ENCODE assay signal across 8 mouse cellular contexts in the genomic region with DNA sequence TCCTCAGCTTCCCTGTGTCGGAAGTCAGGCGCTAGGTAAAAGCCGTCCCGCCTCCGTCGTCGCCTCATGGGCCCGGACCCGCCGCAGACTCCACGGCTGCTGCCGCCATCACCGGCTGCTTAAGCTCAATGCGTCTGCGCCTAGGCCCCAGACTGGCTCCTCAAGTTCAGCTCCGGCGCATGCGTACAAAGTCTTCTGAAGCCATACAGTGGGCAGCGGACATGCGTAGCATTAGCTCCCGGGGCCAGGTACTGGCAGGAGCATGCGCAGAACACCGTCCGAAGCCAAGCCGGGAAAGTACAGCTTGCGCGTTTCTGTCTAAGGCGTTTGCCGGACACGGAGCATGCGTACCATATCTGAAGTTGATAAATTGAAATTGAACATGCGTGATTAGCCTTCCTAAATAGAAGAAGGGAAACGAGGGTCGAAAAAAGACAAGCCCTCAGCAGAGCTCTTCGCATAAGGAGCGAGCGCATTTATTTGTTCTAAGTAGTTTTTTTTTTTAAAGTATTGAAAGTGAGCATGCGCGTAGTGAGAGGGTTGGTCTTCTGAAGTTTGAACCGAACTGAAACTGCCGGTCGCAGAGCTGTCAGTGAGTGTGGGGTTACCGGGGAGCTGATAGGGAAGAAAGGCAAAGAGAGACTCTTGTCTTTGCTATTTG. TPM values are rescaled to one million over a fixed set of nuclear protein-coding genes. Genes with fewer than 3 reads are reported as not detected.
DNase-seq lines count a peak whose midpoint lies in the region; ATAC-seq and TF ChIP-seq lines count a peak whose summit lies in the region.

A gene (minus strand): TSS at position 167 of the 661 bp plus-strand sequence.
A gene (plus strand): TSS at position 353 of the 661 bp plus-strand sequence.

- no peak for TF ChIP-seq CTCF in C2C12 (IDR thresholded peaks at IDR 0.05; ENCODE audit: control insufficient read depth, insufficient read depth, insufficient read length)
- no peak for TF ChIP-seq CTCF in brain, embryonic 14.5 days (IDR thresholded peaks at IDR 0.05; ENCODE audit: borderline replicate concordance, extremely low read depth, insufficient read depth, insufficient read length)
- no peak for TF ChIP-seq CTCF in liver, adult 2 months (IDR thresholded peaks at IDR 0.05; ENCODE audit: low read depth, low read length)

- WGBS in heart, embryonic 11.5 days (ENCODE audit: insufficient replicate concordance) = under 1% methylated on average over 43 of the region's 43 CpGs
- under 1% methylated on average over 43 of the region's 43 CpGs for WGBS in kidney, embryonic 16.5 days
- WGBS in liver, adult 2 months = under 1% methylated on average over 43 of the region's 43 CpGs

- peak within 1 kb of the TSS; percentile 82 for H3ac ChIP-seq in C2C12 (ENCODE audit: control insufficient read depth, insufficient read length, low read depth)
- H3ac ChIP-seq in myocyte (ENCODE audit: control insufficient read depth, insufficient read length) = peak within 1 kb of the TSS; percentile 56

- peaks cover 39% of the 10 kb centered on the region for H3K4me1 ChIP-seq in erythroblast, embryonic 14.5 days (ENCODE audit: control insufficient read depth)
- H3K4me1 ChIP-seq in heart, embryonic 11.5 days (ENCODE audit: control insufficient read depth, insufficient read depth, low read length) = peaks cover 7% of the 10 kb centered on the region
- peaks cover 22% of the 10 kb centered on the region; the same call in 1 of the 2 replicates for H3K4me1 ChIP-seq in kidney, embryonic 16.5 days (ENCODE audit: insufficient read depth, low read length)
- peaks cover 7% of the 10 kb centered on the region; the same call in 1 of the 2 replicates for H3K4me1 ChIP-seq in liver, adult 2 months (ENCODE audit: control insufficient read depth, insufficient read depth, low read length)

- H3K4me2 ChIP-seq in heart, embryonic 11.5 days = peak within 1 kb of the TSS; percentile 71
- H3K4me2 ChIP-seq in kidney, embryonic 16.5 days (replicated peaks; ENCODE audit: low read depth, low read length) = peak within 1 kb of the TSS; percentile 76
- H3K4me2 ChIP-seq in myocyte (ENCODE audit: low read depth) = peak within 1 kb of the TSS; percentile 91

- peaks cover 49% of the 10 kb centered on the region for H3K79me3 ChIP-seq in C2C12 (ENCODE audit: low read depth)

- H3K36me3 ChIP-seq in C2C12 (ENCODE audit: control insufficient read depth, insufficient read depth) = peaks cover 19% of the 10 kb centered on the region
- peaks cover 31% of the 10 kb centered on the region for H3K36me3 ChIP-seq in erythroblast, embryonic 14.5 days (ENCODE audit: control insufficient read depth)
- H3K36me3 ChIP-seq in heart, embryonic 11.5 days (ENCODE audit: control insufficient read depth, insufficient read depth, low read length) = no peaks in the 10 kb centered on the region; the same call in 1 of the 2 replicates
- H3K36me3 ChIP-seq in kidney, embryonic 16.5 days (ENCODE audit: insufficient read depth, low read length) = peaks cover 3% of the 10 kb centered on the region; the same call in 1 of the 2 replicates
- peaks cover 3% of the 10 kb centered on the region; the same call in 1 of the 2 replicates for H3K36me3 ChIP-seq in liver, adult 2 months (ENCODE audit: control insufficient read depth, insufficient read depth, low read length)
- H3K36me3 ChIP-seq in myocyte (ENCODE audit: control insufficient read depth, insufficient read depth) = no peaks in the 10 kb centered on the region
- H3K36me3 ChIP-seq in splenic B cell, adult 2 months (ENCODE audit: control insufficient read depth, insufficient read depth, low read length, poor library complexity, severe bottlenecking) = peaks cover 3% of the 10 kb centered on the region; the same call in 1 of the 2 replicates

- H3K9me3 ChIP-seq in erythroblast, embryonic 14.5 days (ENCODE audit: control insufficient read depth, low read length) = no peaks in the 10 kb centered on the region
- no peaks in the 10 kb centered on the region for H3K9me3 ChIP-seq in heart, embryonic 11.5 days (replicated peaks; ENCODE audit: control insufficient read depth, low read length)
- H3K9me3 ChIP-seq in kidney, embryonic 16.5 days (ENCODE audit: low read length) = no peaks in the 10 kb centered on the region

- H3K27me3 ChIP-seq in C2C12 (ENCODE audit: control insufficient read depth, insufficient read depth, insufficient read length) (no peaks in the 10 kb centered on the region), myocyte (ENCODE audit: control insufficient read depth, insufficient read depth, insufficient read length) (no peaks in the 10 kb centered on the region)
- H3K27me3 ChIP-seq in erythroblast, embryonic 14.5 days (ENCODE audit: control insufficient read depth) = no peaks in the 10 kb centered on the region
- H3K27me3 ChIP-seq in heart, embryonic 11.5 days (ENCODE audit: control insufficient read depth, insufficient read depth, low read length) = no peaks in the 10 kb centered on the region
- H3K27me3 ChIP-seq in kidney, embryonic 16.5 days (ENCODE audit: insufficient read depth, low read length) = no peaks in the 10 kb centered on the region
- no peaks in the 10 kb centered on the region for H3K27me3 ChIP-seq in liver, adult 2 months (ENCODE audit: control insufficient read depth, insufficient read depth, low read length)
- H3K27me3 ChIP-seq in splenic B cell, adult 2 months (ENCODE audit: control insufficient read depth, insufficient read depth, low read length, poor library complexity, severe bottlenecking) = no peaks in the 10 kb centered on the region

- peak; percentile 88; the same call in 1 of the 2 replicates for TF ChIP-seq POLR2A in brain, embryonic 14.5 days (IDR thresholded peaks at IDR 0.05; ENCODE audit: borderline replicate concordance, extremely low read depth, insufficient read depth, insufficient read length, poor library complexity, severe bottlenecking)
- TF ChIP-seq POLR2A in liver, adult 2 months (IDR thresholded peaks at IDR 0.05; ENCODE audit: extremely low read depth, insufficient read depth, low read length) = peak; percentile 94
- peak; percentile 98 for TF ChIP-seq POLR2A in myocyte (IDR thresholded peaks at IDR 0.05; ENCODE audit: insufficient read length, low read depth)

- peak; percentile 95 for ATAC-seq in heart, embryonic 11.5 days (replicated peaks; ENCODE audit: insufficient number of reproducible peaks, low FRiP score, low TSS enrichment)
- ATAC-seq in kidney, embryonic 16.5 days (ENCODE audit: low FRiP score, low TSS enrichment) = peak; percentile 98

- H3K9ac ChIP-seq in heart, embryonic 11.5 days (ENCODE audit: low read depth, low read length) = peak within 1 kb of the TSS; percentile 89
- peak within 1 kb of the TSS; percentile 97 for H3K9ac ChIP-seq in kidney, embryonic 16.5 days (replicated peaks; ENCODE audit: low read length)
- H3K9ac ChIP-seq in liver, adult 2 months (ENCODE audit: low read depth, low read length) = peak within 1 kb of the TSS; percentile 83

- H3K4me3 ChIP-seq in C2C12 (ENCODE audit: insufficient read depth, poor library complexity, severe bottlenecking) (peak within 1 kb of the TSS; percentile 97), myocyte (peak within 1 kb of the TSS; percentile 46)
- H3K4me3 ChIP-seq in erythroblast, embryonic 14.5 days (replicated peaks) = peak within 1 kb of the TSS; percentile 86
- H3K4me3 ChIP-seq in heart, embryonic 11.5 days (ENCODE audit: low read depth, low read length) = peak within 1 kb of the TSS; percentile 83
- H3K4me3 ChIP-seq in kidney, embryonic 16.5 days (ENCODE audit: low read length) = peak within 1 kb of the TSS; percentile 94
- H3K4me3 ChIP-seq in liver, adult 2 months (ENCODE audit: insufficient read depth, low read depth, low read length) = peak within 1 kb of the TSS; percentile 85

- peaks cover 63% of the 10 kb centered on the region for H3K79me2 ChIP-seq in C2C12 (ENCODE audit: control insufficient read depth, insufficient read depth)
- H3K79me2 ChIP-seq in liver, adult 2 months (ENCODE audit: control insufficient read depth, insufficient read depth, low read length) = peaks cover 17% of the 10 kb centered on the region
- H3K79me2 ChIP-seq in myocyte (ENCODE audit: control insufficient read depth, insufficient read depth) = peaks cover 55% of the 10 kb centered on the region

- H3K27ac ChIP-seq in heart, embryonic 11.5 days (ENCODE audit: low read depth, low read length) = peak within 1 kb of the TSS; percentile 84
- H3K27ac ChIP-seq in kidney, embryonic 16.5 days (ENCODE audit: low read length) = peak within 1 kb of the TSS; percentile 87
- peak within 1 kb of the TSS; percentile 46 for H3K27ac ChIP-seq in liver, adult 2 months (replicated peaks; ENCODE audit: insufficient read depth, low read depth, low read length)

- peak; percentile 100 for DNase-seq in brain, embryonic 14.5 days (ENCODE audit: low read depth)
- peak; percentile 98 for DNase-seq in liver, adult 2 months (ENCODE audit: extremely low read depth, low read depth, low spot score)
- DNase-seq in splenic B cell, adult 2 months (ENCODE audit: low read depth, low spot score) = peak; percentile 100

TF ChIP-seq in C2C12, 6 proteins besides CTCF, POLR2A, EP300 and RAD21 (continues in another document):
- no peak for TF ChIP-seq MYOD1 (IDR thresholded peaks at IDR 0.05; ENCODE audit: control insufficient read depth, insufficient read length, low read depth)
- no peak for TF ChIP-seq FOSL1 (IDR thresholded peaks at IDR 0.05; ENCODE audit: insufficient read depth, low read length, poor library complexity, severe bottlenecking)

TF ChIP-seq in myocyte, 11 proteins besides CTCF, POLR2A, EP300 and RAD21 (continues in another document):
- TF ChIP-seq REST (IDR thresholded peaks at IDR 0.05; ENCODE audit: insufficient read depth, insufficient read length) (peak; percentile 27), SRF (IDR thresholded peaks at IDR 0.05; ENCODE audit: control insufficient read depth, insufficient read length, low read depth) (peak; percentile 68), POLR2AphosphoS2 (IDR thresholded peaks at IDR 0.05; ENCODE audit: insufficient read length, low read depth) (peak; percentile 99)

RNA-seq across cellular contexts. Expression of the first gene that starts in this region (rescaled TPM):
- polyA plus RNA-seq in C2C12 (2012; fragmentation: generic; extraction: Trizol) = 9.8 TPM
- polyA plus RNA-seq in brain, embryonic 14.5 days (2012; rRNA removed) = 25.5 and 28.5 TPM in 2 replicates
- polyA plus RNA-seq in erythroblast, embryonic 14.5 days (2012) = 0.57 and 1.4 TPM in 2 replicates
- 43.4 and 50.0 TPM in 2 replicates for polyA plus RNA-seq in heart, embryonic 11.5 days (2014; fragmentation: Nextera tagmentation; extraction: Ambion mirVana)
- 51.6 and 62.1 TPM in 2 replicates for polyA plus RNA-seq in kidney, embryonic 16.5 days (2015; fragmentation: Nextera tagmentation; extraction: Ambion mirVana)
- 14.4 TPM in 2 replicates for total RNA-seq in liver, adult 2 months (2014; rRNA removed)
- polyA plus RNA-seq in liver, adult 2 months (2012; rRNA removed) = 6.2 and 6.3 TPM in 2 replicates
- polyA plus RNA-seq in myocyte (2012; fragmentation: generic; extraction: Trizol) = 13.0 TPM

RNA-seq across cellular contexts. Expression of the second gene that starts in this region (rescaled TPM):
- polyA plus RNA-seq in C2C12 (2012; fragmentation: generic; extraction: Trizol) (6.1 TPM), myocyte (2012; fragmentation: generic; extraction: Trizol) (6.6 TPM)
- polyA plus RNA-seq in brain, embryonic 14.5 days (2012; rRNA removed) = 4.4 and 6.6 TPM in 2 replicates
- polyA plus RNA-seq in erythroblast, embryonic 14.5 days (2012) = 0.02 and 0.09 TPM in 2 replicates
- 10.6 and 12.2 TPM in 2 replicates for polyA plus RNA-seq in heart, embryonic 11.5 days (2014; fragmentation: Nextera tagmentation; extraction: Ambion mirVana)
- polyA plus RNA-seq in kidney, embryonic 16.5 days (2015; fragmentation: Nextera tagmentation; extraction: Ambion mirVana) = 11.4 and 13.6 TPM in 2 replicates
- 2.6 and 4.3 TPM in 2 replicates for total RNA-seq in liver, adult 2 months (2014; rRNA removed)
- 1.7 and 2.0 TPM in 2 replicates for polyA plus RNA-seq in liver, adult 2 months (2012; rRNA removed)

Comparison
In these comparisons a context has a peak if more than half of its experiments do, and no peak if none do; other contexts are left out.
1. Peak in every context shown above with its lines: DNase-seq, ATAC-seq, H3K4me3 ChIP-seq and H3K27ac ChIP-seq.
2. H3K4me3 ChIP-seq: peak in every context shown above with its lines; median percentile 97 in C2C12; 94 in kidney, embryonic 16.5 days; 86 in erythroblast, embryonic 14.5 days; 85 in liver, adult 2 months; 83 in heart, embryonic 11.5 days; 46 in myocyte.